Mouse (Mus musculus) cerebellum, adult 2 months (tissue): ENCODE data around the gene Cfap54.

Experiments used
- CTCF ChIP-seq: fragments of 200-500 bp; IDR thresholded peaks from 2 replicates; pipeline ENCODE4 v1.5.1; 2011; ENCODE audit warnings: low read depth, mild to moderate bottlenecking, control low read depth, low read length, moderate library complexity, borderline replicate concordance; ENCODE audit not compliant: insufficient read depth
- POLR2A ChIP-seq: fragments of 200-500 bp; IDR thresholded peaks from 2 replicates; pipeline ENCODE4 v1.6.1; 2011; ENCODE audit warnings: low read length, control low read depth, borderline replicate concordance; ENCODE audit not compliant: insufficient read depth

- TF ChIP-seq POLR2A = no peak
- peak; percentile 46; the same call in 1 of the 2 replicates for TF ChIP-seq CTCF
Measured at GRCm38 (mm10) chr10:93070121-93070898, 11.1 kb downstream of the Cfap54 start.
